Mouse (Mus musculus) limb, embryonic 14.5 days (tissue): ENCODE measurements around the gene Gm42957. TPM values are rescaled to one million over a fixed set of nuclear protein-coding genes. Genes with fewer than 3 reads are reported as not detected.
"Not testable (repeated sequence)": the region's sequence is repeated elsewhere in the genome, so short reads cannot be mapped to it uniquely, and the experiment has no call there.

ENCODE experiments used
- ATAC-seq: fragments of 200-750 bp; cut with Nextera tagmentation; 2 replicates; pipeline ENCODE4 v1.8.0; 2017; ENCODE audit warnings: low read depth, moderate number of reproducible peaks, moderate TSS enrichment; ENCODE audit not compliant: low FRiP score
- DNase-seq: peaks from one replicate; pipeline ENCODE4 v3.0.0-alpha.2; 2015; ENCODE audit warnings: low spot score
- H3K27ac ChIP-seq: fragments of 300-500 bp; sonication (generic); replicated peaks from 2 replicates; pipeline ENCODE4 v1.5.1; 2014; ENCODE audit warnings: low read depth, mild to moderate bottlenecking, low read length, moderate library complexity, mixed read lengths
- H3K27me3 ChIP-seq: fragments of 300-500 bp; sonication (generic); 2 replicates; pipeline ENCODE4 v1.6.1; 2014; ENCODE audit warnings: low read length, mixed read lengths; ENCODE audit not compliant: control insufficient read depth, insufficient read depth
- H3K36me3 ChIP-seq: fragments of 300-500 bp; sonication (generic); 2 replicates; pipeline ENCODE4 v1.6.1; 2014; ENCODE audit warnings: mild to moderate bottlenecking, low read length, moderate library complexity, mixed read lengths; ENCODE audit not compliant: control insufficient read depth, insufficient read depth
- H3K4me1 ChIP-seq: fragments of 300-500 bp; sonication (generic); 2 replicates; pipeline ENCODE4 v1.6.1; 2014; ENCODE audit warnings: antibody characterized with exemption, low read length, mixed read lengths; ENCODE audit not compliant: control insufficient read depth, insufficient read depth
- H3K4me2 ChIP-seq: fragments of 300-500 bp; sonication (generic); replicated peaks from 2 replicates; pipeline ENCODE4 v1.6.1; 2014; ENCODE audit warnings: low read depth, mild to moderate bottlenecking, low read length, moderate library complexity; ENCODE audit not compliant: severe bottlenecking
- H3K4me3 ChIP-seq: fragments of 300-500 bp; sonication (generic); replicated peaks from 2 replicates; pipeline ENCODE4 v1.5.1; 2014; ENCODE audit warnings: low read length
- H3K9ac ChIP-seq: fragments of 300-500 bp; sonication (generic); 2 replicates; pipeline ENCODE4 v1.6.1; 2014; ENCODE audit warnings: mild to moderate bottlenecking, low read depth, low read length, moderate library complexity; ENCODE audit not compliant: severe bottlenecking
- H3K9me3 ChIP-seq: fragments of 300-500 bp; sonication (generic); 2 replicates; pipeline ENCODE4 v1.6.1; 2016; ENCODE audit warnings: low read length; ENCODE audit not compliant: control insufficient read depth
- POLR2A ChIP-seq: fragments of 200-500 bp; IDR thresholded peaks from 2 replicates; pipeline ENCODE4 v1.8.0; 2012; ENCODE audit warnings: inconsistent platforms, mild to moderate bottlenecking, moderate library complexity, borderline replicate concordance; ENCODE audit not compliant: insufficient read depth, insufficient read length; ENCODE audit errors: extremely low read depth
- WGBS: fragments of 180-500 bp; shearing (Covaris S2); extraction: QIAGEN DNeasy Blood & Tissue Kit; methylation state at CpG from one replicate; pipeline ENCODE4 v1.1.7; 2014; 5-methylcytosine and 5-hydroxymethylcytosine counted together
- polyA plus RNA-seq, 2 experiments: library from polyadenylated mRNA; depleted of rRNA in 1 of 2; stranded (reverse) in 1 of 2; unstranded in 1 of 2; fragments of >200 nt; fragmentation: Nextera tagmentation in 1 of 2; extraction: Ambion mirVana in 1 of 2; gene quantifications; 2 replicates each; pipeline versions ENCODE4 v1.2.1 to v1.2.3; 2012 to 2014

The Gm42957 gene
- polyA plus RNA-seq, 2 experiments, result 0.28 to 0.93 TPM

GRCm38 (mm10) chr3:96663432-96664239, 28.4 kb downstream of the Gm42957 start:
- Histone ChIP-seq H3K27me3 (no peaks in the 10 kb centered on the region), H3K4me1 (peaks cover 16% of the 10 kb centered on the region), H3K4me2 (peak overlapping the region; percentile 52), H3K27ac (peak overlapping the region; percentile 86), H3K9ac (peak overlapping the region; percentile 37; the same call in 1 of the 2 replicates), H3K36me3 (no peaks in the 10 kb centered on the region), H3K4me3 (peak overlapping the region; percentile 23), H3K9me3 (no peaks in the 10 kb centered on the region)
- peak; percentile 93 for DNase-seq
- TF ChIP-seq POLR2A, result no peak
- peak; percentile 92 for ATAC-seq
- 5% methylated on average over 18 of the region's 18 CpGs for WGBS

GRCm38 (mm10) chr3:96665732-96666363, 30.6 kb downstream of the Gm42957 start:
- ATAC-seq, H3K4me3 ChIP-seq, H3K4me2 ChIP-seq, H3K36me3 ChIP-seq, H3K9me3 ChIP-seq, DNase-seq, H3K27me3 ChIP-seq, H3K9ac ChIP-seq, H3K27ac ChIP-seq: not testable (repeated sequence)
- peaks cover 24% of the 10 kb centered on the region for H3K4me1 ChIP-seq
- WGBS, result 86% methylated on average over 7 of the region's 7 CpGs

- Histone ChIP-seq H3K4me1 (peaks cover 24% of the 10 kb centered on the region), H3K27ac (no peak overlapping the region), H3K4me3 (no peak overlapping the region), H3K4me2 (no peak overlapping the region), H3K36me3 (no peaks in the 10 kb centered on the region), H3K9me3 (no peaks in the 10 kb centered on the region), H3K9ac (no peak overlapping the region), H3K27me3 (no peaks in the 10 kb centered on the region)
- DNase-seq (no peak), ATAC-seq (no peak)
- no peak for TF ChIP-seq POLR2A
- 95% methylated on average over 5 of the region's 5 CpGs for WGBS
Measured at GRCm38 (mm10) chr3:96666916-96667315, 31.6 kb downstream of the Gm42957 start.

- DNase-seq (no peak), ATAC-seq (no peak)
- no peak for TF ChIP-seq POLR2A
- 33% methylated on average over 1 of the region's 1 CpGs for WGBS
- H3K4me1 ChIP-seq, result peaks cover 24% of the 10 kb centered on the region
- no peaks in the 10 kb centered on the region for H3K36me3 ChIP-seq
- no peak overlapping the region for H3K9ac ChIP-seq
- H3K9me3 ChIP-seq, result no peaks in the 10 kb centered on the region
- H3K27me3 ChIP-seq, result no peaks in the 10 kb centered on the region
- H3K4me3 ChIP-seq, result no peak overlapping the region
- H3K4me2 ChIP-seq, result no peak overlapping the region
- H3K27ac ChIP-seq, result no peak overlapping the region
Measured at GRCm38 (mm10) chr3:96667316-96667715, 32.0 kb downstream of the Gm42957 start.

- Histone ChIP-seq H3K4me1 (peaks cover 16% of the 10 kb centered on the region), H3K36me3 (no peaks in the 10 kb centered on the region), H3K9me3 (no peaks in the 10 kb centered on the region), H3K27ac (no peak overlapping the region), H3K9ac (no peak overlapping the region), H3K4me3 (no peak overlapping the region), H3K4me2 (no peak overlapping the region), H3K27me3 (no peaks in the 10 kb centered on the region)
- 93% methylated on average over 5 of the region's 5 CpGs for WGBS
- TF ChIP-seq POLR2A, result no peak
- ATAC-seq, result no peak
- DNase-seq, result no peak
Measured at GRCm38 (mm10) chr3:96668424-96669067, 33.3 kb downstream of the Gm42957 start.
